Comparison of ENCODE assay signal across 8 mouse cellular contexts in the genomic region with DNA sequence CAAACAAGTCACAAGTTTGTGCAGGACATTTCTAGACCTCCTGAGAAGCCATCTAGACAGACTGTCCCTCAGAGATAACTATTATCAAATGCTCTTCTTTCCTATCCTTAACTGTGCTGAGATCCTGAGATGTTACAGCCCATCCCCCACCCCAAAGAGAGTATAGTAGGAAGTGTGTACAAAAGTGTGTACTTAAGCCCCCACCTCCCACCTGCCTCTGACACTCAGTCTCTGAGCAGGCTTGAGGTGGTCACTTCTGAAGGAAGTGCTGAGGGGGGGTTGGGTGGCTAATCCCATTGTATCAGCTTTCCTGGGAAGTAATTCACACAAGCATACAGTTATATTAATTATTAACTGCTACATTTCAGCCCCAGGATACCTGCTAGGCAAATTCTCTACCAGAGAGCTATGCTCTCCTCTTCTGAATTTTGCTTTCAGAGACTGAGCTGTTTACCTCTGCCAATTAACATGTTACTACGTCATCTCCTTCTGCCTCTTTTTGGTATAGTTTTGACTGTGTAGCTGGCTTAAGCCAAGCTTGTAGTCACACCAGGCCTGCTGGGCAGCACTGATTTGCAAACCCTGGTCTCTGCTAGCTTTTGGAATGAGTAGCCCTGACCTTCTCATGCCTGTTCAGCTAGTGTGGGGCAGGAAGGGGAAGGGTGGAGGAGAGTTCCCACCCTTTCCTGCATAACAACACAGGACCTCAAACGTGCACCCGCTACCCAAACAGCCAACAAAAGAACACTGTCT.
DNase-seq lines count a peak whose midpoint lies in the region; ATAC-seq and TF ChIP-seq lines count a peak whose summit lies in the region.

No protein-coding gene starts in this region.

- H3K27ac ChIP-seq in left cerebral cortex, adult 2 months: peak overlapping the region; percentile 56
- peak overlapping the region; percentile 94 for H3K27ac ChIP-seq in brown adipose tissue, adult 24 weeks (replicated peaks; ENCODE audit: low read depth, low read length)
- H3K27ac ChIP-seq in lung, embryonic 14.5 days (ENCODE audit: low read depth): no peak overlapping the region

- H3K9me3 ChIP-seq in lung, embryonic 14.5 days (ENCODE audit: low read depth, low read length): no peaks in the 10 kb centered on the region

- H3K9ac ChIP-seq in lung, embryonic 14.5 days: no peak overlapping the region

- intact Hi-C loops in left cerebral cortex, adult 2 months (cut with DNase I): no loop called here

- peak; percentile 72 for ATAC-seq in inflammation-experienced regulatory T-cells, adult 6 months
- ATAC-seq in lung, embryonic 14.5 days (ENCODE audit: insufficient read depth): 0 out of 2 replicates have a peak, but pooled peaks have one; percentile 56

- H3K36me3 ChIP-seq in lung, embryonic 14.5 days (ENCODE audit: insufficient read depth): no peaks in the 10 kb centered on the region

- H3K4me3 ChIP-seq in left cerebral cortex, adult 2 months: no peak overlapping the region
- no peak overlapping the region for H3K4me3 ChIP-seq in brown adipose tissue, adult 24 weeks (ENCODE audit: insufficient read depth, low read depth, low read length)
- no peak overlapping the region for H3K4me3 ChIP-seq in lung, embryonic 14.5 days (ENCODE audit: low read depth, low read length)

- whole genome bisulfite sequencing in lung, embryonic 14.5 days: 43% methylated on average over 3 of the region's 3 CpGs

- peaks cover 43% of the 10 kb centered on the region for H3K4me1 ChIP-seq in brown adipose tissue, adult 24 weeks (ENCODE audit: control insufficient read depth, insufficient read depth, insufficient read length, low read length)
- no peaks in the 10 kb centered on the region for H3K4me1 ChIP-seq in lung, embryonic 14.5 days (ENCODE audit: insufficient read depth)

- TF ChIP-seq CTCF in left cerebral cortex, adult 2 months (IDR thresholded peaks at IDR 0.05): no peak
- TF ChIP-seq CTCF in lung, embryonic 14.5 days (IDR thresholded peaks at IDR 0.05; ENCODE audit: low read depth): no peak

- DNase-seq in left cerebral cortex, adult 2 months (ENCODE audit: extremely low spot score in 1 of 2, low spot score in 2 of 2): no peak
- no peak for DNase-seq in left cerebral cortex, adult 8-10 months (ENCODE audit: low spot score in 2 of 2)
- DNase-seq in lung, embryonic 14.5 days: no peak
- peak; percentile 29 to 44 for DNase-seq in thymus, postnatal 10 days (ENCODE audit: low spot score in 2 of 2)
- DNase-seq in layer of hippocampus, adult 9-11 months: no peak
- no peak for DNase-seq in right cerebral cortex, postnatal 14 days

- H3K27me3 ChIP-seq in lung, embryonic 14.5 days (ENCODE audit: insufficient read depth, low read length): no peaks in the 10 kb centered on the region

- H3K4me2 ChIP-seq in lung, embryonic 14.5 days: no peak overlapping the region

Comparison
In these comparisons a context has a peak if more than half of its experiments do, and no peak if none do; other contexts are left out.
1. DNase-seq: peak in thymus, postnatal 10 days (2 of 2); none in left cerebral cortex, adult 2 months (0 of 2), left cerebral cortex, adult 8-10 months (0 of 2), lung, embryonic 14.5 days (single experiment), layer of hippocampus, adult 9-11 months (single experiment) and right cerebral cortex, postnatal 14 days (single experiment).